Mouse (Mus musculus): ENCODE measurements around the gene Nol10. TPM values are rescaled to one million over a fixed set of nuclear protein-coding genes. Genes with fewer than 3 reads are reported as not detected.

Gene Nol10
- polyA plus RNA-seq, 1 experiment = 13.2 TPM

DNA sequence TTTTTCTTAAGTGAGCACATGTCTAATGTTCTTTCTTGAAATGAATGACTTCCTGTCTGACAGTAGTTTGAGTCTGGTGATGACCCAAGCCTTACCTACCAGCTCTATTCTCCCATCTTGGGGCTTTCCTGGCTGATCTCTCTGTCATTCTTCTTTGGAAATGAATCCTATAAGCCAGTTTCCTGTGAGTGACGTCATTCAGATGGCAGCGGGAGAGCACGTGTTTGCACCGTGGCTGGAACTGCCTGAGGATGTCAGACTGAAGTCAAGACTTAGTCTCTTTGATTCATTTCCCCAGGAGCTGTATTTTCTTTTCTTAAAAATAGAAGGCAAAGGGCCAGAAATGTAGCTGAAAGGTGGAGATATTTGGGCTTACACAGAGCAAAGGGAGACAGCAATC lies 42.3 kb downstream of the Nol10 start:
- TF ChIP-seq REST (IDR thresholded peaks at IDR 0.05; ENCODE audit: insufficient read depth, insufficient read length) (no peak), CEBPB (IDR thresholded peaks at IDR 0.05; ENCODE audit: insufficient read depth, poor library complexity, severe bottlenecking) (no peak)
- Histone ChIP-seq H3K36me3 (ENCODE audit: control insufficient read depth, insufficient read depth) (peaks cover 12% of the 10 kb centered on the region), H3K4me2 (ENCODE audit: low read depth) (no peak overlapping the region), H3K27me3 (ENCODE audit: control insufficient read depth, insufficient read depth, insufficient read length) (no peaks in the 10 kb centered on the region), H3ac (ENCODE audit: control insufficient read depth, insufficient read length) (no peak overlapping the region), H3K4me3 (no peak overlapping the region), H3K79me2 (ENCODE audit: control insufficient read depth, insufficient read depth) (no peaks in the 10 kb centered on the region)

DNA sequence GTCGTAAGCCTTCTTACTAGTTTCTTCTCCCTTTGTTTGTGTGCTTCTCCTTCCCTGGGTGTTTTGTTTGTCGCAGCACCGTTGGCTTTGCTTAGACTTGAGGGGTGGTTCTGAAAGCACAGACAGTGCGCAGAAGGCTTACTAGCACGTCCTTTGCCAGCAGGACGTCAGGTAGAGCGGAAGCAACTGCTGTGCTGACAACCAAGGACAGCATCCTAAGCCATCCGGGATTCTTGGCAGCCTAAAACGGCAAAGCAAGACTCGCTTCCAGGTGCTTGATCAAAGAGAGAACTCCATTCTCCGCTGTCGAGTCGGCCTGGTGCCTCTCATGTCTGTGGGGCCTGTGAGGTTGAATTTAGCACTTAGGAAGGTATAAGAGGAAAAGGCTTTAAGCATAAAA lies 44.9 kb downstream of the Nol10 start:
- TF ChIP-seq MAX (IDR thresholded peaks at IDR 0.05; ENCODE audit: low read depth) = no peak
- TF ChIP-seq USF1 (IDR thresholded peaks at IDR 0.05; ENCODE audit: low read depth) = no peak
- TF ChIP-seq CEBPB (IDR thresholded peaks at IDR 0.05; ENCODE audit: insufficient read depth, poor library complexity, severe bottlenecking) = no peak
- TF ChIP-seq POLR2A (IDR thresholded peaks at IDR 0.05; ENCODE audit: insufficient read length, low read depth) = no peak
- no peak for TF ChIP-seq TCF3 (IDR thresholded peaks at IDR 0.05; ENCODE audit: insufficient read length, low read depth)
- TF ChIP-seq MYOG (IDR thresholded peaks at IDR 0.05; ENCODE audit: control insufficient read depth in 1 of 3, insufficient read depth in 1 of 3, insufficient read length in 2 of 3, low read depth in 2 of 3) = no peak
- TF ChIP-seq E2F4 (IDR thresholded peaks at IDR 0.05; ENCODE audit: insufficient read depth) = no peak
- TF ChIP-seq REST (IDR thresholded peaks at IDR 0.05; ENCODE audit: insufficient read depth, insufficient read length) = no peak
- no peak for TF ChIP-seq SRF (IDR thresholded peaks at IDR 0.05; ENCODE audit: control insufficient read depth, insufficient read length, low read depth)
- TF ChIP-seq MYOD1 (IDR thresholded peaks at IDR 0.05; ENCODE audit: control insufficient read depth in 1 of 3, insufficient read length in 2 of 3, low read depth in 2 of 3) = no peak
- TF ChIP-seq TCF12 (IDR thresholded peaks at IDR 0.05; ENCODE audit: insufficient read depth, poor library complexity, severe bottlenecking) = no peak
- TF ChIP-seq POLR2AphosphoS2 (IDR thresholded peaks at IDR 0.05; ENCODE audit: insufficient read length, low read depth) = no peak
- H3K4me3 ChIP-seq = no peak overlapping the region
- H3K4me2 ChIP-seq (ENCODE audit: low read depth) = no peak overlapping the region
- no peak overlapping the region for H3ac ChIP-seq (ENCODE audit: control insufficient read depth, insufficient read length)
- no peaks in the 10 kb centered on the region for H3K27me3 ChIP-seq (ENCODE audit: control insufficient read depth, insufficient read depth, insufficient read length)
- H3K79me2 ChIP-seq (ENCODE audit: control insufficient read depth, insufficient read depth) = no peaks in the 10 kb centered on the region
- peaks cover 17% of the 10 kb centered on the region for H3K36me3 ChIP-seq (ENCODE audit: control insufficient read depth, insufficient read depth)

DNA sequence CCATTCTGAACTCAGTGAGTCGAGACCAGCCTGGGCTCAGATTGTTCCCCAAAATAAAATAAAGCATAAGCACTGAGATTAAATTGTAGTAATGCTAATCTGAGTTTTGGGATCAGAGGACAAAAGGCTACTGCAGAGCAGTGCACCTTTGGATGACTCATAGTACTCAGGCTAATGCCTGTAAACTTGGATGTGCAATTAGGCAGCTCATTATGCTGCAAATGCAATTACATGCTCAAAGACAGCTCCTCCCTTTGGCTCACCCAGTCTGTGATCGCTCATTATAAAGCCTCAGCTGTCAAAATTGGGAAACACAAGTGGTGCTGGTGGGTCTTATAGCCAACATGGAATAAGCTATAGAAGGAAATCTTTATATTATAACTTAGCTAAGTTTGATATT lies 48.9 kb downstream of the Nol10 start:
- no peak overlapping the region for H3K4me2 ChIP-seq (ENCODE audit: low read depth)
- H3K79me2 ChIP-seq (ENCODE audit: control insufficient read depth, insufficient read depth) = no peaks in the 10 kb centered on the region
- TF ChIP-seq TCF12 (IDR thresholded peaks at IDR 0.05; ENCODE audit: insufficient read depth, poor library complexity, severe bottlenecking) (no peak), TCF3 (IDR thresholded peaks at IDR 0.05; ENCODE audit: insufficient read length, low read depth) (no peak), POLR2A (IDR thresholded peaks at IDR 0.05; ENCODE audit: insufficient read length, low read depth) (no peak), E2F4 (IDR thresholded peaks at IDR 0.05; ENCODE audit: insufficient read depth) (no peak), USF1 (IDR thresholded peaks at IDR 0.05; ENCODE audit: low read depth) (no peak)
- H3K4me3 ChIP-seq = no peak overlapping the region
- H3K36me3 ChIP-seq (ENCODE audit: control insufficient read depth, insufficient read depth) = peaks cover 22% of the 10 kb centered on the region
- H3K27me3 ChIP-seq (ENCODE audit: control insufficient read depth, insufficient read depth, insufficient read length) = no peaks in the 10 kb centered on the region
- H3ac ChIP-seq (ENCODE audit: control insufficient read depth, insufficient read length) = no peak overlapping the region

DNA sequence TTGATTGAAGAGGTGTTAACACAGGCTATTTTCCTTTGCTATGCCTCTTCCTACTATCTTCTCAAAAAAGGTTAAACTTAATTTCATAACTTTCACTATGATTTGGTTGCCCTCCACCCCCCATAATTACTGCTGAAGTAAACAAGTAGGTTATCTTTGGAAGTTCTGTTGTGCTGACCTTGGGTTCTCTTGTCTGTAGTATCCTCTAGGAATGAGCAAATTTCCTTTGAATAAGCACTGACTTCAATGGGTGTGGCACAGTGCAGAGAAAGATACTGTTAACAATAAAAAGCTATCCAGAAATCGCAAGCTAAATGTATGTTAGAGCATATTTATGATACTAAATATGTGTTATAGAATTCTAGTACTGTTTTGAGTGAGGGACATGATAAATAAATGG lies 53.2 kb downstream of the Nol10 start:
- H3K4me3 ChIP-seq = no peak overlapping the region
- H3K36me3 ChIP-seq (ENCODE audit: control insufficient read depth, insufficient read depth) = peaks cover 23% of the 10 kb centered on the region
- no peak overlapping the region for H3K4me2 ChIP-seq (ENCODE audit: low read depth)
- TF ChIP-seq SRF (IDR thresholded peaks at IDR 0.05; ENCODE audit: control insufficient read depth, insufficient read length, low read depth) (no peak), CEBPB (IDR thresholded peaks at IDR 0.05; ENCODE audit: insufficient read depth, poor library complexity, severe bottlenecking) (no peak), E2F4 (IDR thresholded peaks at IDR 0.05; ENCODE audit: insufficient read depth) (no peak), MYOD1 (IDR thresholded peaks at IDR 0.05; ENCODE audit: control insufficient read depth in 1 of 3, insufficient read length in 2 of 3, low read depth in 2 of 3) (no peak), MYOG (IDR thresholded peaks at IDR 0.05; ENCODE audit: control insufficient read depth in 1 of 3, insufficient read depth in 1 of 3, insufficient read length in 2 of 3, low read depth in 2 of 3) (no peak), POLR2A (IDR thresholded peaks at IDR 0.05; ENCODE audit: insufficient read length, low read depth) (no peak)
- H3K27me3 ChIP-seq (ENCODE audit: control insufficient read depth, insufficient read depth, insufficient read length) = no peaks in the 10 kb centered on the region
- H3K79me2 ChIP-seq (ENCODE audit: control insufficient read depth, insufficient read depth) = no peaks in the 10 kb centered on the region
- H3ac ChIP-seq (ENCODE audit: control insufficient read depth, insufficient read length) = no peak overlapping the region

DNA sequence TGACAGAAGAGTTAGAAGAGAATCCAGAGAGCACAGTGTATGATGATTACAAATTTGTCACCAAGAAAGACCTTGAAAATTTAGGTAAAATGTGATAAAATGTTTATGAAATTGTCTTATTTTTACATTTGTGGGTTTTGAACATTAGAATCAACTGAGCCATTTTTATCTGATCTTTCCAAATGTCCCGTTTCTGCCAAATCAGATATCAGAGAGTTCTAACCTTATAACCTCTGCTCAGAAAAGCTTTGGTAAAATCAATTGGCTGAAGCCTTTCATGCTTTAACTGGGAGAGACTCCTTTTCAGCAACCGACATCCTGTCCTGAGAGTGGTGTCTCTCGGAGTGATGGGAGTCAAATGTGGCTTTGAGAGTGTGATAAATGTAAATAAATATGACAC lies 53.9 kb downstream of the Nol10 start:
- Histone ChIP-seq H3K4me3 (no peak overlapping the region), H3K4me2 (ENCODE audit: low read depth) (no peak overlapping the region), H3K27me3 (ENCODE audit: control insufficient read depth, insufficient read depth, insufficient read length) (no peaks in the 10 kb centered on the region), H3K79me2 (ENCODE audit: control insufficient read depth, insufficient read depth) (no peaks in the 10 kb centered on the region), H3ac (ENCODE audit: control insufficient read depth, insufficient read length) (no peak overlapping the region), H3K36me3 (ENCODE audit: control insufficient read depth, insufficient read depth) (peaks cover 30% of the 10 kb centered on the region)
- TF ChIP-seq POLR2A (IDR thresholded peaks at IDR 0.05; ENCODE audit: insufficient read length, low read depth) = no peak
- TF ChIP-seq SRF (IDR thresholded peaks at IDR 0.05; ENCODE audit: control insufficient read depth, insufficient read length, low read depth) = no peak
- no peak for TF ChIP-seq CEBPB (IDR thresholded peaks at IDR 0.05; ENCODE audit: insufficient read depth, poor library complexity, severe bottlenecking)
- TF ChIP-seq REST (IDR thresholded peaks at IDR 0.05; ENCODE audit: insufficient read depth, insufficient read length) = no peak
- no peak for TF ChIP-seq TCF12 (IDR thresholded peaks at IDR 0.05; ENCODE audit: insufficient read depth, poor library complexity, severe bottlenecking)
- no peak for TF ChIP-seq USF1 (IDR thresholded peaks at IDR 0.05; ENCODE audit: low read depth)
- no peak for TF ChIP-seq POLR2AphosphoS2 (IDR thresholded peaks at IDR 0.05; ENCODE audit: insufficient read length, low read depth)
- TF ChIP-seq TCF3 (IDR thresholded peaks at IDR 0.05; ENCODE audit: insufficient read length, low read depth) = no peak
- TF ChIP-seq MAX (IDR thresholded peaks at IDR 0.05; ENCODE audit: low read depth) = no peak
- TF ChIP-seq MYOD1 (IDR thresholded peaks at IDR 0.05; ENCODE audit: control insufficient read depth in 1 of 3, insufficient read length in 2 of 3, low read depth in 2 of 3) = no peak
- TF ChIP-seq E2F4 (IDR thresholded peaks at IDR 0.05; ENCODE audit: insufficient read depth) = no peak
- TF ChIP-seq MYOG (IDR thresholded peaks at IDR 0.05; ENCODE audit: control insufficient read depth in 1 of 3, insufficient read depth in 1 of 3, insufficient read length in 2 of 3, low read depth in 2 of 3) = no peak
